Mouse (Mus musculus): Measurements from ENCODE around the gene Ngf. TPM values are rescaled to one million over a fixed set of nuclear protein-coding genes. Genes with fewer than 3 reads are reported as not detected.
A peak's percentile ranks its signal among the peaks of the same experiment; 100 is the strongest.

The Ngf gene
- polyA plus RNA-seq, 1 experiment from 2014 or later = 0.33 TPM

GRCm38 (mm10) chr3:102501186-102501585 is 31.5 kb downstream of the Ngf start:
- ATAC-seq (ENCODE audit: low FRiP score) = no peak
- no peak overlapping the region for H3K27ac ChIP-seq (ENCODE audit: low read depth, low read length)
- H3K9ac ChIP-seq (ENCODE audit: low read length) = no peak overlapping the region
- H3K4me3 ChIP-seq (ENCODE audit: low read depth, low read length) = no peak overlapping the region
- no peaks in the 10 kb centered on the region for H3K36me3 ChIP-seq (ENCODE audit: control insufficient read depth, insufficient read depth, low read length)
- WGBS = 82% methylated on average over 4 of the region's 4 CpGs
- H3K4me1 ChIP-seq (ENCODE audit: control insufficient read depth, insufficient read depth, low read length) = no peaks in the 10 kb centered on the region
- no peak for DNase-seq (ENCODE audit: low spot score, missing footprints)
- H3K9me3 ChIP-seq (ENCODE audit: control insufficient read depth, low read length) = no peaks in the 10 kb centered on the region
- H3K27me3 ChIP-seq (ENCODE audit: control insufficient read depth, insufficient read depth, low read length) = no peaks in the 10 kb centered on the region
- H3K4me2 ChIP-seq = no peak overlapping the region

- H3K4me1 ChIP-seq (ENCODE audit: control insufficient read depth, insufficient read depth, low read length) = no peaks in the 10 kb centered on the region
- H3K4me2 ChIP-seq = no peak overlapping the region
- no peaks in the 10 kb centered on the region for H3K36me3 ChIP-seq (ENCODE audit: control insufficient read depth, insufficient read depth, low read length)
- 91% methylated on average over 4 of the region's 4 CpGs for WGBS
- no peak overlapping the region for H3K9ac ChIP-seq (ENCODE audit: low read length)
- H3K27me3 ChIP-seq (ENCODE audit: control insufficient read depth, insufficient read depth, low read length) = no peaks in the 10 kb centered on the region
- DNase-seq (ENCODE audit: low spot score, missing footprints) (no peak), ATAC-seq (ENCODE audit: low FRiP score) (no peak)
- H3K4me3 ChIP-seq (ENCODE audit: low read depth, low read length) = no peak overlapping the region
- H3K27ac ChIP-seq (ENCODE audit: low read depth, low read length) = no peak overlapping the region
- H3K9me3 ChIP-seq (ENCODE audit: control insufficient read depth, low read length) = no peaks in the 10 kb centered on the region
Observed at GRCm38 (mm10) chr3:102505129-102505528, 35.4 kb downstream of the Ngf start.

- no peak overlapping the region for H3K4me3 ChIP-seq (ENCODE audit: low read depth, low read length)
Observed at GRCm38 (mm10) chr3:102506061-102506460, 36.3 kb downstream of the Ngf start.

GRCm38 (mm10) chr3:102507666-102508260 is 38.0 kb downstream of the Ngf start:
- no peaks in the 10 kb centered on the region for H3K36me3 ChIP-seq (ENCODE audit: control insufficient read depth, insufficient read depth, low read length)
- WGBS = 81% methylated on average over 8 of the region's 8 CpGs
- DNase-seq (ENCODE audit: low spot score, missing footprints) (peak; percentile 77), ATAC-seq (ENCODE audit: low FRiP score) (no peak)
- no peak overlapping the region for H3K27ac ChIP-seq (ENCODE audit: low read depth, low read length)
- H3K9ac ChIP-seq (ENCODE audit: low read length) = no peak overlapping the region
- no peaks in the 10 kb centered on the region for H3K27me3 ChIP-seq (ENCODE audit: control insufficient read depth, insufficient read depth, low read length)
- H3K4me1 ChIP-seq (ENCODE audit: control insufficient read depth, insufficient read depth, low read length) = no peaks in the 10 kb centered on the region
- no peak overlapping the region for H3K4me3 ChIP-seq (ENCODE audit: low read depth, low read length)
- H3K4me2 ChIP-seq = no peak overlapping the region
- no peaks in the 10 kb centered on the region for H3K9me3 ChIP-seq (ENCODE audit: control insufficient read depth, low read length)

More at GRCm38 (mm10) chr3:102506061-102506460, 36.3 kb downstream of the Ngf start:
- Histone ChIP-seq H3K4me2 (no peak overlapping the region), H3K9me3 (ENCODE audit: control insufficient read depth, low read length) (no peaks in the 10 kb centered on the region), H3K9ac (ENCODE audit: low read length) (no peak overlapping the region), H3K27me3 (ENCODE audit: control insufficient read depth, insufficient read depth, low read length) (no peaks in the 10 kb centered on the region), H3K4me1 (ENCODE audit: control insufficient read depth, insufficient read depth, low read length) (no peaks in the 10 kb centered on the region), H3K27ac (ENCODE audit: low read depth, low read length) (no peak overlapping the region), H3K36me3 (ENCODE audit: control insufficient read depth, insufficient read depth, low read length) (no peaks in the 10 kb centered on the region)
- no peak for ATAC-seq (ENCODE audit: low FRiP score)
- WGBS = 74% methylated on average over 12 of the region's 12 CpGs
- no peak for DNase-seq (ENCODE audit: low spot score, missing footprints)

- ATAC-seq (ENCODE audit: low FRiP score) (no peak), DNase-seq (ENCODE audit: low spot score, missing footprints) (peak; percentile 84)
- H3K4me2 ChIP-seq = no peak overlapping the region
- no peaks in the 10 kb centered on the region for H3K4me1 ChIP-seq (ENCODE audit: control insufficient read depth, insufficient read depth, low read length)
- H3K4me3 ChIP-seq (ENCODE audit: low read depth, low read length) = no peak overlapping the region
- WGBS = 44% methylated on average over 9 of the region's 9 CpGs
- no peaks in the 10 kb centered on the region for H3K9me3 ChIP-seq (ENCODE audit: control insufficient read depth, low read length)
- H3K27me3 ChIP-seq (ENCODE audit: control insufficient read depth, insufficient read depth, low read length) = no peaks in the 10 kb centered on the region
- H3K27ac ChIP-seq (ENCODE audit: low read depth, low read length) = no peak overlapping the region
- no peak overlapping the region for H3K9ac ChIP-seq (ENCODE audit: low read length)
- no peaks in the 10 kb centered on the region for H3K36me3 ChIP-seq (ENCODE audit: control insufficient read depth, insufficient read depth, low read length)
Observed at GRCm38 (mm10) chr3:102508455-102508854, 38.7 kb downstream of the Ngf start.

- Histone ChIP-seq H3K4me2 (no peak overlapping the region), H3K4me1 (ENCODE audit: control insufficient read depth, insufficient read depth, low read length) (no peaks in the 10 kb centered on the region), H3K4me3 (ENCODE audit: low read depth, low read length) (no peak overlapping the region), H3K27me3 (ENCODE audit: control insufficient read depth, insufficient read depth, low read length) (no peaks in the 10 kb centered on the region), H3K27ac (ENCODE audit: low read depth, low read length) (no peak overlapping the region), H3K36me3 (ENCODE audit: control insufficient read depth, insufficient read depth, low read length) (no peaks in the 10 kb centered on the region), H3K9ac (ENCODE audit: low read length) (no peak overlapping the region), H3K9me3 (ENCODE audit: control insufficient read depth, low read length) (no peaks in the 10 kb centered on the region)
- 54% methylated on average over 3 of the region's 3 CpGs for WGBS
- DNase-seq (ENCODE audit: low spot score, missing footprints) (peak; percentile 12), ATAC-seq (ENCODE audit: low FRiP score) (no peak)
Observed at GRCm38 (mm10) chr3:102509601-102510000, 39.9 kb downstream of the Ngf start.

GRCm38 (mm10) chr3:102516937-102517336 is 47.2 kb downstream of the Ngf start:
- ATAC-seq (ENCODE audit: low FRiP score) (no peak), DNase-seq (ENCODE audit: low spot score, missing footprints) (no peak)
- Histone ChIP-seq H3K36me3 (ENCODE audit: control insufficient read depth, insufficient read depth, low read length) (no peaks in the 10 kb centered on the region), H3K4me3 (ENCODE audit: low read depth, low read length) (no peak overlapping the region), H3K4me2 (no peak overlapping the region), H3K27ac (ENCODE audit: low read depth, low read length) (no peak overlapping the region), H3K4me1 (ENCODE audit: control insufficient read depth, insufficient read depth, low read length) (no peaks in the 10 kb centered on the region), H3K9ac (ENCODE audit: low read length) (no peak overlapping the region), H3K9me3 (ENCODE audit: control insufficient read depth, low read length) (no peaks in the 10 kb centered on the region), H3K27me3 (ENCODE audit: control insufficient read depth, insufficient read depth, low read length) (no peaks in the 10 kb centered on the region)
- 87% methylated on average over 4 of the region's 4 CpGs for WGBS

GRCm38 (mm10) chr3:102521061-102521460 is 51.3 kb downstream of the Ngf start:
- Histone ChIP-seq H3K4me1 (ENCODE audit: control insufficient read depth, insufficient read depth, low read length) (no peaks in the 10 kb centered on the region), H3K36me3 (ENCODE audit: control insufficient read depth, insufficient read depth, low read length) (no peaks in the 10 kb centered on the region), H3K9ac (ENCODE audit: low read length) (no peak overlapping the region), H3K4me3 (ENCODE audit: low read depth, low read length) (no peak overlapping the region), H3K9me3 (ENCODE audit: control insufficient read depth, low read length) (no peaks in the 10 kb centered on the region), H3K27ac (ENCODE audit: low read depth, low read length) (no peak overlapping the region), H3K27me3 (ENCODE audit: control insufficient read depth, insufficient read depth, low read length) (no peaks in the 10 kb centered on the region), H3K4me2 (no peak overlapping the region)
- whole genome bisulfite sequencing = 76% methylated on average over 5 of the region's 5 CpGs
- peak; percentile 37 for DNase-seq (ENCODE audit: low spot score, missing footprints)
- no peak for ATAC-seq (ENCODE audit: low FRiP score)

GRCm38 (mm10) chr3:102523711-102524110 is 54.0 kb downstream of the Ngf start:
- WGBS = 80% methylated on average over 2 of the region's 2 CpGs

More at GRCm38 (mm10) chr3:102523711-102524110, 54.0 kb downstream of the Ngf start:
- no peaks in the 10 kb centered on the region for H3K36me3 ChIP-seq (ENCODE audit: control insufficient read depth, insufficient read depth, low read length)
- no peak overlapping the region for H3K9ac ChIP-seq (ENCODE audit: low read length)
- ATAC-seq (ENCODE audit: low FRiP score) (no peak), DNase-seq (ENCODE audit: low spot score, missing footprints) (no peak)
- no peak overlapping the region for H3K4me3 ChIP-seq (ENCODE audit: low read depth, low read length)
- H3K4me2 ChIP-seq = no peak overlapping the region
- no peaks in the 10 kb centered on the region for H3K27me3 ChIP-seq (ENCODE audit: control insufficient read depth, insufficient read depth, low read length)
- H3K9me3 ChIP-seq (ENCODE audit: control insufficient read depth, low read length) = no peaks in the 10 kb centered on the region
- H3K4me1 ChIP-seq (ENCODE audit: control insufficient read depth, insufficient read depth, low read length) = no peaks in the 10 kb centered on the region
- no peak overlapping the region for H3K27ac ChIP-seq (ENCODE audit: low read depth, low read length)

Measured in midbrain, embryonic 11.5 days (tissue).